In the genomic region with DNA sequence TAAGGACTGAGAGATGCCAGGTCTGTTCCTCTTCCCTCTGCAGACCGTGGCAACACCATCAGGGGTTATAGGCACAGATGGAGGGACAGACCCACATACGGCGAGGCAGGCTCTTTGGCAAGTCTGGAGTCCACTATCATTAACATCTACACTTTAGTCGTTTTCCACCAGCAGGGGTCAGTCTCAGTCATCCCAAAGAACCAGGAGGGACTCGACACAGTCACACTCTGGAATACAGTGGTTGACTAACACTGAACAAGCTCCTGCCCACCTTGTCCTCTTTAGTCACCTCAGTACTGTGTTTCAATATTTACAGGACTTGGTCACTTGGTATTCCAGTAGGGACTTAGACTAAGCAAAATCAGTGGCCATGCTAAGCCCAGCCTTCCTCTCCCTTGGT, we compare ENCODE assay signal across 9 mouse cellular contexts.
DNase-seq lines count a peak whose midpoint lies in the region; ATAC-seq and TF ChIP-seq lines count a peak whose summit lies in the region.
"Had no signal": no experiment of that assay in that cellular context is flagged by ENCODE, and none has a peak within 500 bp of the region (broad histone marks: within the 10 kb centered on the region; RNA-seq: fewer than 3 reads in every experiment).

No protein-coding gene starts in this region.

- no peak for ATAC-seq in heart, postnatal 0 days (ENCODE audit: insufficient read depth, low read depth)

- H3K4me1 ChIP-seq in heart, adult 2 months (ENCODE audit: control insufficient read depth, insufficient read depth, low read length), result no peaks in the 10 kb centered on the region
- no peaks in the 10 kb centered on the region; a peak in 1 of 4 replicates for H3K4me1 ChIP-seq in MEL (ENCODE audit: control insufficient read depth in 1 of 2, insufficient read depth in 2 of 2, low read length in 2 of 2)
- 0 out of 2 replicates have a peak, but pooled peaks cover 8% of the 10 kb centered on the region for H3K4me1 ChIP-seq in heart, postnatal 0 days (ENCODE audit: control insufficient read depth, insufficient read depth)
- H3K4me1 ChIP-seq: stomach, embryonic 15.5 days had no signal

- H3K27me3 ChIP-seq in heart, adult 2 months (ENCODE audit: control insufficient read depth, insufficient read depth, low read length), result no peaks in the 10 kb centered on the region
- H3K27me3 ChIP-seq in MEL (ENCODE audit: control insufficient read depth in 1 of 2, insufficient read depth in 2 of 2, low read length in 2 of 2), result no peaks in the 10 kb centered on the region
- no peaks in the 10 kb centered on the region for H3K27me3 ChIP-seq in heart, postnatal 0 days (ENCODE audit: control insufficient read depth, insufficient read depth, low read length)
- H3K27me3 ChIP-seq: stomach, embryonic 15.5 days had no signal

- 44% methylated on average over 5 of the region's 5 CpGs for WGBS in heart, adult 2 months
- 52% methylated on average over 5 of the region's 5 CpGs for whole genome bisulfite sequencing in heart, postnatal 0 days

- peak; percentile 75 for TF ChIP-seq CTCF in heart, adult 2 months (IDR thresholded peaks at IDR 0.05)
- peak; percentile 56 to 77 (median 60) for TF ChIP-seq CTCF in MEL (IDR thresholded peaks at IDR 0.05 in 2 of 3, conservative IDR thresholded peaks at IDR 0.05 in 1 of 3; ENCODE audit: control insufficient read depth in 1 of 3, insufficient read depth in 1 of 3, low read depth in 2 of 3, low read length in 3 of 3, poor library complexity in 1 of 3, severe bottlenecking in 1 of 3)
- TF ChIP-seq CTCF in heart, postnatal 0 days (IDR thresholded peaks at IDR 0.05; ENCODE audit: low read depth), result peak; percentile 56

- no peaks in the 10 kb centered on the region for H3K36me3 ChIP-seq in heart, adult 2 months (ENCODE audit: control insufficient read depth, insufficient read depth, low read length)
- no peaks in the 10 kb centered on the region for H3K36me3 ChIP-seq in MEL (ENCODE audit: control insufficient read depth in 1 of 2, insufficient read depth in 2 of 2, low read length in 2 of 2)
- H3K36me3 ChIP-seq in heart, postnatal 0 days (replicated peaks; ENCODE audit: control insufficient read depth, insufficient read depth, low read length), result no peaks in the 10 kb centered on the region
- H3K36me3 ChIP-seq: stomach, embryonic 15.5 days had no signal

- no peak overlapping the region for H3K9ac ChIP-seq in heart, adult 2 months (ENCODE audit: low read depth, low read length)
- no peak overlapping the region for H3K9ac ChIP-seq in MEL (ENCODE audit: control insufficient read depth, low read depth, low read length, poor library complexity, severe bottlenecking)
- no peak overlapping the region for H3K9ac ChIP-seq in heart, postnatal 0 days (replicated peaks; ENCODE audit: low read depth, low read length)
- H3K9ac ChIP-seq: stomach, embryonic 15.5 days had no signal

- peak; percentile 73 for TF ChIP-seq RAD21 in MEL (IDR thresholded peaks at IDR 0.05; ENCODE audit: low read depth, low read length)

- intact Hi-C loops in heart, adult 2 months (cut with DNase I), result loop anchor here (1.0 to 10.0 kb wide), 3 partner anchors 98 to 250 kb away; a partner anchor contains a TSS
- intact Hi-C loops in heart, postnatal 25 days (cut with DNase I), result loop anchor here (1.0 to 5.0 kb wide), 2 partner anchors 101 to 250 kb away; no protein-coding TSS in a partner anchor

- H3K27ac ChIP-seq in heart, adult 2 months, result no peak overlapping the region
- no peak overlapping the region for H3K27ac ChIP-seq in MEL (ENCODE audit: control insufficient read depth, low read depth, low read length)
- H3K27ac ChIP-seq in heart, postnatal 0 days (ENCODE audit: low read depth), result no peak overlapping the region
- H3K27ac ChIP-seq: stomach, embryonic 15.5 days had no signal

- H3K79me2 ChIP-seq in heart, adult 2 months (replicated peaks; ENCODE audit: control insufficient read depth, insufficient read depth, low read length), result no peaks in the 10 kb centered on the region
- H3K79me2 ChIP-seq in MEL (ENCODE audit: control insufficient read depth, insufficient read depth, low read length, poor library complexity), result no peaks in the 10 kb centered on the region

- H3K9me3 ChIP-seq in MEL (replicated peaks; ENCODE audit: insufficient read depth, low read length), result no peaks in the 10 kb centered on the region
- H3K9me3 ChIP-seq in heart, postnatal 0 days (replicated peaks; ENCODE audit: control insufficient read depth, low read length), result no peaks in the 10 kb centered on the region
- H3K9me3 ChIP-seq: stomach, embryonic 15.5 days had no signal

- TF ChIP-seq POLR2A in heart, adult 2 months (IDR thresholded peaks at IDR 0.05; ENCODE audit: insufficient read depth, low read depth, low read length), result no peak
- no peak for TF ChIP-seq POLR2A in MEL (IDR thresholded peaks at IDR 0.05; ENCODE audit: control insufficient read depth in 1 of 2, insufficient read depth in 1 of 2, low read depth in 1 of 2, low read length in 2 of 2, poor library complexity in 1 of 2)

- no peak overlapping the region for H3K4me3 ChIP-seq in heart, adult 2 months
- H3K4me3 ChIP-seq in MEL (ENCODE audit: control insufficient read depth in 1 of 2, insufficient read depth in 1 of 2, low read depth in 2 of 2, low read length in 2 of 2), result no peak overlapping the region
- H3K4me3 ChIP-seq in heart, postnatal 0 days (ENCODE audit: low read depth, low read length), result no peak overlapping the region
- H3K4me3 ChIP-seq: stomach, embryonic 15.5 days had no signal

- DNase-seq in heart, adult 2 months, result peak; percentile 39 to 44
- DNase-seq in heart, postnatal 25 days (ENCODE audit: low spot score), result no peak
- peak; percentile 62 for DNase-seq in MEL (ENCODE audit: low read depth, low spot score)
- peak; percentile 82 to 84 for DNase-seq in cerebellum, postnatal 10 days
- no peak for DNase-seq in heart, postnatal 0 days (ENCODE audit: low spot score)
- DNase-seq in layer of hippocampus, adult 11-12 months (ENCODE audit: low spot score), result peak; percentile 81
- DNase-seq in lung, postnatal 36 days, result peak; percentile 89
- DNase-seq in spleen, postnatal 4 days (ENCODE audit: low spot score in 2 of 2), result peak; percentile 42 to 73

- peak; percentile 46; the same call in 1 of the 2 replicates for TF ChIP-seq EP300 in heart, adult 2 months (IDR thresholded peaks at IDR 0.05; ENCODE audit: insufficient read depth, low read depth, low read length)
- no peak for TF ChIP-seq EP300 in MEL (IDR thresholded peaks at IDR 0.05; ENCODE audit: low read depth in 1 of 2, low read length in 2 of 2)
- TF ChIP-seq EP300 in heart, postnatal 0 days (IDR thresholded peaks at IDR 0.05; ENCODE audit: low read depth), result no peak

- H3K4me2 ChIP-seq in heart, postnatal 0 days (ENCODE audit: low read depth, low read length), result no peak overlapping the region
- H3K4me2 ChIP-seq: stomach, embryonic 15.5 days had no signal

TF ChIP-seq in MEL, 35 proteins besides CTCF, POLR2A, EP300 and RAD21:
- TF ChIP-seq SMC3 (IDR thresholded peaks at IDR 0.05; ENCODE audit: low read depth, low read length) (peak; percentile 87), MAZ (IDR thresholded peaks at IDR 0.05; ENCODE audit: low read depth, low read length) (no peak), MYC (IDR thresholded peaks at IDR 0.05; ENCODE audit: low read depth, low read length) (no peak), GATA1 (IDR thresholded peaks at IDR 0.05; ENCODE audit: low read depth, low read length) (peak; percentile 71), POLR2AphosphoS2 (IDR thresholded peaks at IDR 0.05; ENCODE audit: low read length) (no peak), ZC3H11A (IDR thresholded peaks at IDR 0.05; ENCODE audit: low read depth, low read length) (peak; percentile 76), RCOR1 (IDR thresholded peaks at IDR 0.05; ENCODE audit: low read depth, low read length) (no peak)

Comparison
In these comparisons a context has a peak if more than half of its experiments do, and no peak if none do; other contexts are left out.
1. DNase-seq: peak in heart, adult 2 months (2 of 2), MEL (single experiment), cerebellum, postnatal 10 days (2 of 2), layer of hippocampus, adult 11-12 months (single experiment), lung, postnatal 36 days (single experiment) and spleen, postnatal 4 days (2 of 2); none in heart, postnatal 25 days (single experiment) and heart, postnatal 0 days (single experiment).
2. Peak in every context shown above with its lines, with median percentiles within 50 percentile points of each other: CTCF ChIP-seq.